Mouse (Mus musculus) thymus, postnatal 36 days (tissue): ENCODE data around the gene Scn2b.
A peak's percentile ranks its signal among the peaks of the same experiment; 100 is the strongest.

ENCODE experiments used
- DNase-seq, 2 experiments: peaks; one replicate each; pipeline ENCODE4 v3.0.0; 2022; ENCODE audit warnings: mixed read lengths in 2 of 2

The Scn2b gene

GRCm38 (mm10) chr9:45173475-45173874, 55.9 kb downstream of the Scn2b start:
- DNase-seq = no peak

DNA sequence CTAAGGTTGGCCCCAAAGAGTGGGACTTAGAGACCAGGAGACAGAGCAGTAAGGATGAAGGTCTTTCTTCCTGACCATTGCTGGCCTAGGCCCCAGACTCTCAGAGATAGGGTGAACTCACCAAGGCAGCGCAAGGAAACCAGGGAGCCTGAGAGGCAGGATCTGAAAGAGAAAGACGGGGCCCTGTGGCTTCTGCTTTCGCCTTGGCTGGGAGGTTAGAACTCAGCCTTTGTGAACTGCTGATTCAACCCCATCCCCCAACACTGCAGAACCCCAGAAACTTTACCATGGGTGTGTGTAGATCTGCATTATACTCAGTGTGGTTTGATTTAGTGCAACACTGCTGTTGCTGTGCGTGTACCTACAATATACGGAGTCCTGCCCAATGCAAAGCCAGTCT, 61.7 kb downstream of the Scn2b start:
- DNase-seq = peak in 1 of 2 experiments; percentile 55
